Mouse (Mus musculus): ENCODE measurements around the gene Gm5485.

The Gm5485 gene

GRCm38 (mm10) chr16:48412246-48412645 lies at the start of gene Gm5485:
Gene Gm5485, minus strand, starts transcription at chr16:48412416.
- no peak for DNase-seq (ENCODE audit: low spot score)

- DNase-seq (ENCODE audit: low spot score), result no peak
Observed at GRCm38 (mm10) chr16:48453264-48453663, 41.0 kb upstream of the Gm5485 start.

GRCm38 (mm10) chr16:48446161-48446925 lies 34.1 kb upstream of the Gm5485 start:
- DNase-seq (ENCODE audit: low spot score), result no peak

- DNase-seq (ENCODE audit: low spot score), result no peak
Observed at GRCm38 (mm10) chr16:48444589-48444988, 32.4 kb upstream of the Gm5485 start.

GRCm38 (mm10) chr16:48437476-48437875 lies 25.3 kb upstream of the Gm5485 start:
- DNase-seq (ENCODE audit: low spot score), result no peak

- DNase-seq (ENCODE audit: low spot score), result no peak
Observed at GRCm38 (mm10) chr16:48435454-48435853, 23.2 kb upstream of the Gm5485 start.

GRCm38 (mm10) chr16:48431027-48431426 lies 18.8 kb upstream of the Gm5485 start, which contains the start of gene Morc1:
Gene Morc1, plus strand, starts transcription at chr16:48431237.
- peak; percentile 56 for DNase-seq (ENCODE audit: low spot score)

- DNase-seq (ENCODE audit: low spot score), result no peak
Observed at GRCm38 (mm10) chr16:48429427-48429826, 17.2 kb upstream of the Gm5485 start.

GRCm38 (mm10) chr16:48424069-48424468 lies 11.9 kb upstream of the Gm5485 start:
- no peak for DNase-seq (ENCODE audit: low spot score)

- DNase-seq (ENCODE audit: low spot score), result no peak
Observed at GRCm38 (mm10) chr16:48422501-48422900, 10.3 kb upstream of the Gm5485 start.

- no peak for DNase-seq (ENCODE audit: low spot score)
Observed at GRCm38 (mm10) chr16:48419035-48419434, 6.8 kb upstream of the Gm5485 start.

GRCm38 (mm10) chr16:48418557-48418956 lies 6.3 kb upstream of the Gm5485 start:
- no peak for DNase-seq (ENCODE audit: low spot score)

GRCm38 (mm10) chr16:48410125-48410524 lies 2.1 kb downstream of the Gm5485 start:
- no peak for DNase-seq (ENCODE audit: low spot score)

GRCm38 (mm10) chr16:48409580-48409979 lies 2.6 kb downstream of the Gm5485 start:
- DNase-seq (ENCODE audit: low spot score), result no peak

GRCm38 (mm10) chr16:48405674-48406403 lies 6.4 kb downstream of the Gm5485 start:
- DNase-seq (ENCODE audit: low spot score), result no peak

- DNase-seq (ENCODE audit: low spot score), result no peak
Observed at GRCm38 (mm10) chr16:48404009-48404408, 8.2 kb downstream of the Gm5485 start.

- no peak for DNase-seq (ENCODE audit: low spot score)
Observed at GRCm38 (mm10) chr16:48403423-48403822, 8.8 kb downstream of the Gm5485 start.

- DNase-seq (ENCODE audit: low spot score), result no peak
Observed at GRCm38 (mm10) chr16:48402963-48403362, 9.3 kb downstream of the Gm5485 start.

- DNase-seq (ENCODE audit: low spot score), result no peak
Observed at GRCm38 (mm10) chr16:48395278-48395677, 16.9 kb downstream of the Gm5485 start.

- peak; percentile 32 for DNase-seq (ENCODE audit: low spot score)
Observed at GRCm38 (mm10) chr16:48386982-48387381, 25.2 kb downstream of the Gm5485 start.

GRCm38 (mm10) chr16:48383582-48384257 lies 28.5 kb downstream of the Gm5485 start:
- DNase-seq (ENCODE audit: low spot score), result no peak

- DNase-seq (ENCODE audit: low spot score), result no peak
Observed at GRCm38 (mm10) chr16:48373711-48374485, 38.3 kb downstream of the Gm5485 start.

All from testis, postnatal 14 days (tissue).